Mouse (Mus musculus) liver, embryonic 15.5 days (tissue): ENCODE results near the gene Ccdc92b. TPM values are rescaled to one million over a fixed set of nuclear protein-coding genes. Genes with fewer than 3 reads are reported as not detected.

Source experiments
- ATAC-seq: fragments of 200-750 bp; cut with Nextera tagmentation; 2 replicates; pipeline ENCODE4 v1.8.0; 2017; ENCODE audit warnings: moderate number of reproducible peaks, mild to moderate bottlenecking, moderate library complexity; ENCODE audit not compliant: insufficient read depth
- H3K27ac ChIP-seq: fragments of 300-500 bp; sonication (generic); replicated peaks from 2 replicates; pipeline ENCODE4 v1.5.1; 2015; ENCODE audit warnings: mild to moderate bottlenecking, inconsistent platforms
- H3K27me3 ChIP-seq: fragments of 300-500 bp; sonication (generic); 2 replicates; pipeline ENCODE4 v1.6.1; 2015; ENCODE audit warnings: mild to moderate bottlenecking, inconsistent platforms
- H3K36me3 ChIP-seq: fragments of 300-500 bp; sonication (generic); replicated peaks from 2 replicates; pipeline ENCODE4 v1.6.1; 2015; ENCODE audit warnings: moderate library complexity, mild to moderate bottlenecking, inconsistent platforms
- H3K4me1 ChIP-seq: fragments of 300-500 bp; sonication (generic); replicated peaks from 2 replicates; pipeline ENCODE4 v1.6.1; 2015; ENCODE audit warnings: inconsistent platforms
- H3K4me2 ChIP-seq: fragments of 300-500 bp; sonication (generic); 2 replicates; pipeline ENCODE4 v1.6.1; 2015; ENCODE audit warnings: moderate library complexity, mild to moderate bottlenecking, inconsistent platforms
- H3K4me3 ChIP-seq: fragments of 300-500 bp; sonication (generic); replicated peaks from 2 replicates; pipeline ENCODE4 v1.5.1; 2015; ENCODE audit warnings: mild to moderate bottlenecking, inconsistent platforms
- H3K9ac ChIP-seq: fragments of 300-500 bp; sonication (generic); 2 replicates; pipeline ENCODE4 v1.6.1; 2015; ENCODE audit warnings: moderate library complexity, mild to moderate bottlenecking, inconsistent platforms
- H3K9me3 ChIP-seq: fragments of 300-500 bp; sonication (generic); replicated peaks from 2 replicates; pipeline ENCODE4 v1.6.1; 2016; ENCODE audit warnings: inconsistent platforms
- WGBS: fragments of 180-500 bp; shearing (Covaris S2); methylation state at CpG from one replicate; pipeline ENCODE4 v1.1.7; 2015; ENCODE audit warnings: mixed read lengths; ENCODE audit not compliant: insufficient replicate concordance; 5-methylcytosine and 5-hydroxymethylcytosine counted together
- polyA plus RNA-seq: library from polyadenylated mRNA; unstranded; fragments of >200 nt; fragmentation: Nextera tagmentation; extraction: Ambion mirVana; gene quantifications from 2 replicates; pipeline ENCODE4 v1.2.1, GENCODE M21; 2015

Gene Ccdc92b
- polyA plus RNA-seq, 1 experiment from 2014 or later, result 13.7 TPM

DNA sequence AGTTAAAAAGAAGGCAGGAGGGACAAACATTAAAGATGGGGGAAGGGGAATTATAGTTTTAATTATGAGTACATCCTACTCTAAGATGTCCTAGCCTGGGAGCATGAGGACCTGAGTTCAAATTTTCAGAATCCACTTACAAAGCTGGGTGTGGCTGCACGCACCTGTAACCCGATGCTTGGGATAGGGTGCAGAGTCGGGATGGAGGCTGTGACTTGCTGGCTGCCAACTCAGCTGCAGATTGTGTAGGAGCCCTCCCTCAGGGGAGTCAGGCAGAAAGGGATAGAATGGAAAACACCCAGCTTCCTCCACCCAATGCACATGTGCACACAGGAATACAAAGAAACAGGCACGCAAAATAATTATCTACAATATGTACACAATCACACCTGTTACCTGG lies 6.0 kb upstream of the Ccdc92b start:
- Histone ChIP-seq H3K9me3 (no peaks in the 10 kb centered on the region), H3K36me3 (no peaks in the 10 kb centered on the region), H3K27ac (no peak overlapping the region), H3K9ac (no peak overlapping the region), H3K4me1 (peaks cover 12% of the 10 kb centered on the region), H3K27me3 (peaks cover 99% of the 10 kb centered on the region), H3K4me3 (no peak overlapping the region), H3K4me2 (no peak overlapping the region)
- WGBS, result 53% methylated on average over 4 of the region's 4 CpGs
- ATAC-seq, result no peak

DNA sequence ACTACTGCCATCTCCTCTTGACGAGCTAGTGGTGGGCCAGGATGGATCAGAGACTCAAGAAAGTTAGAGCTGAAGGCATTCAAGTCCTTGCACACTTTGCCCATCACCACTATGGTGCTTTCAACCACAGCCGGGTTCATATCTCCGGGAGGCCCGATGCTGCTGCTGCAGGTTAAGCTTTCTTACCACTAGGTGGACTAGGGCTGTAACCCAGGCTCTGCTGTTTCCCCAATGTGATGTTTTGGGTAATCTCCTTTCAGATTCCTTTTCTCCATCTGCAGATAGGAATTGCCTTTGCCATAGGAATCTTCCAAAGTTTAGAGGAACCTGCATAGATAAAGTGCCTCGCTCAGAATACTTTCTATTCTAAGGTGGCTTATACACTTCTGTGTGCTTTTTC lies 3.8 kb upstream of the Ccdc92b start:
- ATAC-seq, result no peak
- WGBS, result 39% methylated on average over 5 of the region's 5 CpGs
- H3K27me3 ChIP-seq, result peaks cover 98% of the 10 kb centered on the region

DNA sequence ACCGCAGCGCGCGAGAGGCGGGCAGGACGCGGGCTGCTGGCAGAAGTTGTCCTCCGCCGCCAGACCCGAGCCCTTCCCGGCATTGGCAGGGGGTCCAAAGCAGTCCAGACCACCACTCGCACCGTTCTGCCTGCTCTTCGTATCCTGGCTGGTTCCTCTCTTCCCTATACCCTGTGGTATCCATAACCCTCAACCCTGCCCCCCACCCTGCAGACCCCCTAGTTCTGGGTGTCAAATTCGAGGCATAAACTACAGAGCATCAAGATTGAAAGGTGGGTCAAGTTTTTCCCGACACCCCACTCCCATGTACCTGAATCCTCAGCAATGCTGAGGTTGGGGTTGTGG lies 523 bp downstream of the Ccdc92b start:
- peaks cover 57% of the 10 kb centered on the region for H3K27me3 ChIP-seq
- H3K27ac ChIP-seq, result peak overlapping the region; percentile 95
- H3K4me1 ChIP-seq, result peaks cover 56% of the 10 kb centered on the region
- H3K4me3 ChIP-seq, result peak overlapping the region; percentile 87
- peak overlapping the region; percentile 90 for H3K9ac ChIP-seq
- peaks cover 23% of the 10 kb centered on the region for H3K36me3 ChIP-seq
- WGBS, result 5% methylated on average over 16 of the region's 16 CpGs
- no peaks in the 10 kb centered on the region for H3K9me3 ChIP-seq
- peak overlapping the region; percentile 84 for H3K4me2 ChIP-seq
- ATAC-seq, result no peak

More for the DNA sequence above, 3.8 kb upstream of the Ccdc92b start:
- no peak overlapping the region for H3K4me2 ChIP-seq
- H3K36me3 ChIP-seq, result no peaks in the 10 kb centered on the region
- H3K9me3 ChIP-seq, result no peaks in the 10 kb centered on the region
- H3K4me3 ChIP-seq, result no peak overlapping the region
- H3K9ac ChIP-seq, result no peak overlapping the region
- no peak overlapping the region for H3K27ac ChIP-seq
- H3K4me1 ChIP-seq, result peaks cover 27% of the 10 kb centered on the region

DNA sequence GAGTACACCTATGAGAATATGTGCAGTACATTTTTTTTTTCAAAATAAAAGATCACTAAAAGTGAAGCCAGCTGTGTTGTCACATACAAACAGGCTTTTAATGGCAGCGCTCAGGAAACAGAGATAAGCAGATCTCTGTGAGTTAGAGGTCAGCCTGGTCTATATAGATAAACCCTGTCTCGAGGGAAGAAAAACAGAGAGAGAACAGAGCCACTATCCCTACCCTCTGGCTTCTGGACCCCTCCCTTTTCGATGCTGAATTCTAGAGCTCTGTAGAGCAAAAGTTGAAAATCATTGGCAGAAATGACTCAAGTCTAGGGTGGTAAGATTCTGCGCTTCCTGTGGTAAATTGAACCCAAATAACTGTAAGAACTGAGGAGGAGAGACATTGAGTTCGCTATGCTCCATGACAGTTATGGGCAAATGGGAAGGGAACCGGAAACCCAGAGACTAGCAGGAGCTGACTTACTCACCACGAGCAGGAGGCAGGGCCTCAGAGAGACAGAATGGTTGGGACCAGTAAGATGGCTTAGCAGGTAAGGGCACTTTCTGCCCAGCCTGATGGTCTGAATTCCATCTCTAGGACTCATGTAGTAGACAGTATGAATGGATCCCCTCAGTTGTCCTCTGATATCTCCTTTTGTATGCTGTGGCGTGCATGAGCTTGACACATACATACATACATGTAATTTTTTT lies 2.7 kb downstream of the Ccdc92b start:
- ATAC-seq, result peak; percentile 87
- WGBS, result 18% methylated on average over 8 of the region's 8 CpGs
- Histone ChIP-seq H3K27me3 (peaks cover 35% of the 10 kb centered on the region), H3K4me3 (peak overlapping the region; percentile 87), H3K4me2 (peak overlapping the region; percentile 84), H3K27ac (peak overlapping the region; percentile 95), H3K36me3 (peaks cover 33% of the 10 kb centered on the region), H3K9ac (peak overlapping the region; percentile 90), H3K4me1 (peaks cover 62% of the 10 kb centered on the region), H3K9me3 (no peaks in the 10 kb centered on the region)

DNA sequence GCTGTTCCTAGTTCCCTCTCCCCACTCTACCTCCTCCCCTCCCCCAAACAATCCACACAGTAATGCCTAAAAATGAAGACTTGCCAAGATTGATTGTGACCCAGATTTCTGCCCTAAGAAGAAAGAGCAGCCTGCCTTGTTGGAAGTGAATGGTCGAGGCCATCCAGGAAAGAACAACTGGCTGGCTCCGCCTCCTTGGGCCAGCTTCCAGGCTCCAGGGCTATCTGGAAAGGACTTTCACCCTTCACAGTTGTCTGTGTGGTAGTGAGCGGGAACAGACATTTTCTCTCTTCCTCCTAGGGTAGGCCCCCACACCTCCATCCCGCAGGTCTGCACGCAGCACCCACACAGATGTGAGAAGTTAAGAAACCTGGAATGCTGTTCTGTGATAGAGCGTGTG lies 4.3 kb downstream of the Ccdc92b start:
- Histone ChIP-seq H3K27me3 (peaks cover 20% of the 10 kb centered on the region), H3K4me3 (no peak overlapping the region), H3K4me1 (peaks cover 62% of the 10 kb centered on the region), H3K27ac (peak overlapping the region; percentile 95), H3K9ac (no peak overlapping the region), H3K9me3 (no peaks in the 10 kb centered on the region), H3K36me3 (peaks cover 46% of the 10 kb centered on the region), H3K4me2 (peak overlapping the region; percentile 84)
- 72% methylated on average over 6 of the region's 6 CpGs for WGBS
- ATAC-seq, result no peak

DNA sequence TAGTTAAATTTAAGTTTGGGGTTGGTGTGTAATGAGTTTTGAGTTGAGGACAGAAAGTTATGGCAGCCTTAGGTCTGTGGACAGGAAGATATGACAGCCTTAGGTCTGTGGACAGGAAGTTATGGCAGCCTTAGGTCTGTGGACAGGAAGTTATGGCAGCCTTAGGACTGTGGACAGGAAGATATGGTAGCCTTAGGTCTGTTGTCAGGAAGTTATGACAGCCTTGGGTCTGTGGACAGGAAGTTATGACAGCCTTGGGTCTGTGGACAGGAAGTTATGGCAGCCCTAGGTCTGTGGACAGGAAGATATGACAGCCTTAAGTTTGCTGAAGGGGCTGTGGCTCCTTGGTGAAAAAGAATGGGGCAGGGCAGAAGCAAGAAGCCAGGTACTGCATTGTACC lies 5.9 kb downstream of the Ccdc92b start:
- Histone ChIP-seq H3K4me3 (no peak overlapping the region), H3K4me2 (no peak overlapping the region), H3K27ac (no peak overlapping the region), H3K9me3 (no peaks in the 10 kb centered on the region), H3K36me3 (peaks cover 62% of the 10 kb centered on the region), H3K27me3 (peaks cover 5% of the 10 kb centered on the region), H3K9ac (no peak overlapping the region), H3K4me1 (peaks cover 47% of the 10 kb centered on the region)
- no peak for ATAC-seq

DNA sequence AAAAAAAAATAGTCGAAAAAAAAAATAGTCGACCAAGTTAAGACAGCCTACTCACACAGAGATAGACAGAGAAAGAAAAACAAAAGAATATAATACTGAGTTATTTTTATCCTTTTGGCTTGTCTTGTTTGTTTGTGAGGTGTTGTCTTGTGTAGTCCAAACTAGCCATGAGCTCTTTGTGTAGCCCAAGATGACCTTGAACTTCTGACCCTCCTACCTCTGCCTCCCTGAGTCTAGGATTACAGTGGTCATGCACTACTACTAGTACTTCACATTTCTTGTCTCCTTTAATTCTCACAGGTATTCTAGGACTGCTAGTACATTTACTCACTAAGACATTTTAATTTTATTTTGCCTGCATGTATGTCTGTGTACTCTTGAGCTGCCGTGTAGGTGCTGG lies 8.1 kb downstream of the Ccdc92b start:
- ATAC-seq, result no peak

DNA sequence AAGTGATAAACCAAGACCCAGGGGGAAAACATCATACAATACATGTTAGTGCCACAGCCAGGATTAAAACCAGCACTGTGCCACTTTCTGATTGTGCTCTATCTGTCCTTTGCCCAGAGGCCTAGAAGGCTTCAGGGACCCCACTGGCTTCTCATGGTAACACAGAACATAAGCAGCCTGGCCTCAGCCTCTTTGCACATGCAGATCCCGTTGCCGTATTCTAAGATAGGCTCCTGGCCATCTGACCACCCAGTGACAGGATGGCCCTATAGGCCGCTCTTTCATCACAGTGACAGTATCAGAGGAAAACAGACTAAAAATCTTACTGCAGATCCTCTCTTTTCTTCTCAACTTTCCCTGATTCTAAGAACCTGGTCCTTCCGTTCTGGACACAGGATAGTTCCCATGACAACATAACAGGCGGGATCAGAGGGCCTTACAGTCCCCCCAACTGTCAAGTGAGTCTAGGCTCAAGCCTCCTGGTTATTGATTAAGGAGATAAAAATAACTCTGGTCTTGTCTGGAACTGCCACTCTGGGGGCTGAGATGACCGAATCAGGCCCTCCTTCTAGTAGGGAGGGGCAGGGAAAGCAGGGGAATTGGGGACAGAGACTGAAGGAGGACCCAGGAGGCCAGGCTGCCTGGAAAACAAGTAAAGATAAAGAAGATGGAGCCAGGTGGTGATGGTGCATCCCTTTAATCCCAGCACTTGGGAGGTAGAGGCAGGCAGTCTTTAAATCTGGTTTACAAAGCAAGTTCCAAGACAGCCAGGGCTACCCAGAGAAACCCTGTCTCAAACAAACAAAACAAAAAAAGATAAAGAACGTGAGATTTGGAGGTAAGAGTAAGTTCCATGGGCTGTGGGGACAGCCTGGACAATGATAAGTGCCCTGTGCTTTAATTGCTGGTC lies 12.7 kb downstream of the Ccdc92b start:
- 58% methylated on average over 7 of the region's 7 CpGs for WGBS
- Histone ChIP-seq H3K27ac (no peak overlapping the region), H3K4me2 (no peak overlapping the region), H3K4me3 (no peak overlapping the region), H3K9me3 (no peaks in the 10 kb centered on the region), H3K36me3 (peaks cover 88% of the 10 kb centered on the region), H3K9ac (no peak overlapping the region), H3K4me1 (peaks cover 7% of the 10 kb centered on the region), H3K27me3 (peaks cover 24% of the 10 kb centered on the region)
- ATAC-seq, result no peak

More for the DNA sequence above, 8.1 kb downstream of the Ccdc92b start:
- 54% methylated on average over 3 of the region's 3 CpGs for WGBS
- no peaks in the 10 kb centered on the region for H3K27me3 ChIP-seq
- H3K4me2 ChIP-seq, result no peak overlapping the region
- H3K4me1 ChIP-seq, result peaks cover 30% of the 10 kb centered on the region
- H3K9ac ChIP-seq, result no peak overlapping the region
- no peak overlapping the region for H3K27ac ChIP-seq
- no peak overlapping the region for H3K4me3 ChIP-seq
- H3K36me3 ChIP-seq, result peaks cover 82% of the 10 kb centered on the region
- no peaks in the 10 kb centered on the region for H3K9me3 ChIP-seq

DNA sequence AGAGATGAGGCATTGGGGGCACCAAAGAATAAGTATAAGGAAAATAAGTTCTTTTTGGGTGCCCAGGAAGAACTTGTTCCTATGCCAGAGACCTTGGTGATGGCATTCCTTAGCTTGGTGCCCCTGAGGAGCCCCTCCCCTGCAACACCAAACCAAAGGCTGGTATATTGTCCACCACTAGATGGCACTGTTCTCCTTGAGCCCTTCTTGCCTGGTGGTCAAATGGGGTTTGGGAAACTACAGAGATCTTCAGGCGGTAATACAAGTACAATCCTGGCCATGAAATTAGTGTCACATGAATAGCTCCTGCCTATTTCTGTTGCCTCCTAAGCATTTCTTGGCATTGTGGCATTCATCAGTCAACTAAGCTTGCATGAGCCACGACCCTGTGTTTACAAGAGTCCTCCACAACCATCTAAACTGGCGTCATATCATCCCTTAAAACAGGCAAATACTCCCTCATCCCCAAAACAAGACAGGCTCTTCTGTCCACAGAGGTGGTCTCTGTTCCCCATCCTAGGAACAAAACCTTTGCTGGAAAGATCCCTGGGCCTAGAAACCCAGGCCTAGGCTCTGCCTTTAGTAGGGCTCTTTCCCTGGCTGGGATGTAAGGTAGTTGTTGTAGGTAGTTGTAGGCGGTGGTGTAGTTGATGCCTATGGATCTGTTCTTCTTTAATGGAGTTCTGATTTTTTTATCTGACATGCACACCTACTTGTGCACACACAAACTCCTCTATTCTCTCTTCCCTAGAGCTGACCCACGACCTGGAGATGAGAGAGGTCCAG lies 15.3 kb downstream of the Ccdc92b start:
- Histone ChIP-seq H3K27me3 (peaks cover 50% of the 10 kb centered on the region), H3K9me3 (no peaks in the 10 kb centered on the region), H3K4me3 (no peak overlapping the region), H3K27ac (no peak overlapping the region), H3K4me1 (peaks cover 28% of the 10 kb centered on the region), H3K9ac (no peak overlapping the region), H3K4me2 (no peak overlapping the region), H3K36me3 (peaks cover 88% of the 10 kb centered on the region)
- 54% methylated on average over 5 of the region's 5 CpGs for WGBS
- no peak for ATAC-seq

DNA sequence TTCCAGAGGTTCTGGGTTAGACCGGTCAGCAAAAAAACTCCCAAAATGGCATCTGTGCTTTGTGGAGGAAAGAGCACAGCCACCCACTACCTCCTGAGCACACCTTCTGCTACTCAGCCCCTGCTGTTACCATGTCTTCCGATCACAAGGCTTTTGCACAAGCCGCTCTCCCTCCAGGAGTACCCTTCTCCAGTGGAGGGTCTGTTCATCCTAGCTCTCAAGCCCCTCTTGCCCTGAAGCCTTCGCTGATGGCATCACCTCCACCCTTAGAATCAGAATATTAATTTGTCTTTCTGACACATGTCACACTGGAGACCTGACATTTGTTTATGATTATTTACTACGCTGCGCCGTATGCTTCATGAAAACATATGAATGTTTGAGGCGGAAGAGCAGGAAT lies 18.1 kb downstream of the Ccdc92b start:
- ATAC-seq, result no peak
- Histone ChIP-seq H3K4me1 (peaks cover 28% of the 10 kb centered on the region), H3K36me3 (peaks cover 62% of the 10 kb centered on the region), H3K9me3 (no peaks in the 10 kb centered on the region), H3K4me3 (peak overlapping the region; percentile 64), H3K9ac (peak overlapping the region; percentile 43; the same call in 1 of the 2 replicates), H3K27ac (no peak overlapping the region), H3K4me2 (peak overlapping the region; percentile 73), H3K27me3 (peaks cover 77% of the 10 kb centered on the region)
- 33% methylated on average over 8 of the region's 8 CpGs for WGBS
